Mouse (Mus musculus): Measurements from ENCODE around the gene Slc25a3. TPM values are rescaled to one million over a fixed set of nuclear protein-coding genes. Genes with fewer than 3 reads are reported as not detected.
A peak's percentile ranks its signal among the peaks of the same experiment; 100 is the strongest.

Slc25a3 gene
- polyA plus RNA-seq, 1 experiment from 2014 or later = 1,147 TPM

GRCm38 (mm10) chr10:91081959-91082507, 41.8 kb downstream of the Slc25a3 start:
- Histone ChIP-seq H3K4me3 (ENCODE audit: control insufficient read depth in 1 of 2, insufficient read depth in 1 of 2, low read depth in 1 of 2, low read length in 2 of 2) (peak overlapping the region; percentile 81 to 95), H3K9ac (ENCODE audit: low read length) (peak overlapping the region; percentile 91), H3K4me2 (ENCODE audit: low read length) (peak overlapping the region; percentile 88), H3K9me3 (ENCODE audit: control insufficient read depth, low read length) (no peaks in the 10 kb centered on the region), H3K36me3 (ENCODE audit: control insufficient read depth, insufficient read depth, low read length) (peaks cover 25% of the 10 kb centered on the region), H3K27ac (replicated peaks in 1 of 2; ENCODE audit: control insufficient read depth in 1 of 2, insufficient read depth in 1 of 2, low read depth in 2 of 2, low read length in 2 of 2) (peak overlapping the region; percentile 63 to 89), H3K4me1 (ENCODE audit: control insufficient read depth in 2 of 2, insufficient read depth in 2 of 2, low read length in 2 of 2) (peaks cover 0 to 8% of the 10 kb centered on the region in 2 experiments; a peak in 2 of 4 replicates), H3K27me3 (ENCODE audit: control insufficient read depth, insufficient read depth, low read length) (no peaks in the 10 kb centered on the region)
- ATAC-seq (ENCODE audit: insufficient number of reproducible peaks, insufficient read depth, low FRiP score, low read depth) = peak; percentile 27
- WGBS = under 1% methylated on average over 27 of the region's 27 CpGs

- H3K4me1 ChIP-seq (ENCODE audit: control insufficient read depth in 2 of 2, insufficient read depth in 2 of 2, low read length in 2 of 2) = peaks cover 0 to 8% of the 10 kb centered on the region in 2 experiments; a peak in 2 of 4 replicates
- no peak for ATAC-seq (ENCODE audit: insufficient number of reproducible peaks, insufficient read depth, low FRiP score, low read depth)
- 0 out of 2 replicates have a peak overlapping the region, but pooled peaks have one; percentile 30 for H3K9ac ChIP-seq (ENCODE audit: low read length)
- no peaks in the 10 kb centered on the region for H3K9me3 ChIP-seq (ENCODE audit: control insufficient read depth, low read length)
- H3K4me2 ChIP-seq (ENCODE audit: low read length) = peak overlapping the region; percentile 88; the same call in 1 of the 2 replicates
- no peak overlapping the region for H3K4me3 ChIP-seq (ENCODE audit: control insufficient read depth in 1 of 2, insufficient read depth in 1 of 2, low read depth in 1 of 2, low read length in 2 of 2)
- WGBS = 78% methylated on average over 5 of the region's 5 CpGs
- no peaks in the 10 kb centered on the region for H3K27me3 ChIP-seq (ENCODE audit: control insufficient read depth, insufficient read depth, low read length)
- H3K27ac ChIP-seq (replicated peaks in 1 of 2; ENCODE audit: control insufficient read depth in 1 of 2, insufficient read depth in 1 of 2, low read depth in 2 of 2, low read length in 2 of 2) = no peak overlapping the region
- peaks cover 40% of the 10 kb centered on the region for H3K36me3 ChIP-seq (ENCODE audit: control insufficient read depth, insufficient read depth, low read length)
These were observed 43.3 kb downstream of the Slc25a3 start for GRCm38 (mm10) chr10:91080540-91080939.

- no peaks in the 10 kb centered on the region for H3K4me1 ChIP-seq (ENCODE audit: control insufficient read depth in 2 of 2, insufficient read depth in 2 of 2, low read length in 2 of 2)
- H3K9ac ChIP-seq (ENCODE audit: low read length) = no peak overlapping the region
- H3K36me3 ChIP-seq (ENCODE audit: control insufficient read depth, insufficient read depth, low read length) = peaks cover 52% of the 10 kb centered on the region
- H3K27me3 ChIP-seq (ENCODE audit: control insufficient read depth, insufficient read depth, low read length) = no peaks in the 10 kb centered on the region
- H3K4me3 ChIP-seq (ENCODE audit: control insufficient read depth in 1 of 2, insufficient read depth in 1 of 2, low read depth in 1 of 2, low read length in 2 of 2) = no peak overlapping the region
- H3K27ac ChIP-seq (replicated peaks in 1 of 2; ENCODE audit: control insufficient read depth in 1 of 2, insufficient read depth in 1 of 2, low read depth in 2 of 2, low read length in 2 of 2) = no peak overlapping the region
- 82% methylated on average over 2 of the region's 2 CpGs for WGBS
- no peak overlapping the region for H3K4me2 ChIP-seq (ENCODE audit: low read length)
- no peaks in the 10 kb centered on the region for H3K9me3 ChIP-seq (ENCODE audit: control insufficient read depth, low read length)
- no peak for ATAC-seq (ENCODE audit: insufficient number of reproducible peaks, insufficient read depth, low FRiP score, low read depth)
These were observed 47.2 kb downstream of the Slc25a3 start for GRCm38 (mm10) chr10:91076667-91077066.

GRCm38 (mm10) chr10:91073345-91073744, 50.5 kb downstream of the Slc25a3 start:
- peaks cover 52% of the 10 kb centered on the region for H3K36me3 ChIP-seq (ENCODE audit: control insufficient read depth, insufficient read depth, low read length)

GRCm38 (mm10) chr10:91071768-91072167, 52.1 kb downstream of the Slc25a3 start:
- ATAC-seq (ENCODE audit: insufficient number of reproducible peaks, insufficient read depth, low FRiP score, low read depth) = no peak
- 61% methylated on average over 1 of the region's 1 CpGs for WGBS

More at GRCm38 (mm10) chr10:91073345-91073744, 50.5 kb downstream of the Slc25a3 start:
- Histone ChIP-seq H3K27me3 (ENCODE audit: control insufficient read depth, insufficient read depth, low read length) (no peaks in the 10 kb centered on the region), H3K27ac (replicated peaks in 1 of 2; ENCODE audit: control insufficient read depth in 1 of 2, insufficient read depth in 1 of 2, low read depth in 2 of 2, low read length in 2 of 2) (no peak overlapping the region), H3K9ac (ENCODE audit: low read length) (no peak overlapping the region), H3K4me1 (ENCODE audit: control insufficient read depth in 2 of 2, insufficient read depth in 2 of 2, low read length in 2 of 2) (no peaks in the 10 kb centered on the region), H3K4me2 (ENCODE audit: low read length) (no peak overlapping the region), H3K4me3 (ENCODE audit: control insufficient read depth in 1 of 2, insufficient read depth in 1 of 2, low read depth in 1 of 2, low read length in 2 of 2) (no peak overlapping the region), H3K9me3 (ENCODE audit: control insufficient read depth, low read length) (no peaks in the 10 kb centered on the region)
- ATAC-seq (ENCODE audit: insufficient number of reproducible peaks, insufficient read depth, low FRiP score, low read depth) = no peak
- WGBS = 73% methylated on average over 3 of the region's 3 CpGs

More at GRCm38 (mm10) chr10:91071768-91072167, 52.1 kb downstream of the Slc25a3 start:
- Histone ChIP-seq H3K9me3 (ENCODE audit: control insufficient read depth, low read length) (no peaks in the 10 kb centered on the region), H3K4me1 (ENCODE audit: control insufficient read depth in 2 of 2, insufficient read depth in 2 of 2, low read length in 2 of 2) (no peaks in the 10 kb centered on the region), H3K36me3 (ENCODE audit: control insufficient read depth, insufficient read depth, low read length) (peaks cover 50% of the 10 kb centered on the region), H3K4me2 (ENCODE audit: low read length) (no peak overlapping the region), H3K9ac (ENCODE audit: low read length) (no peak overlapping the region), H3K4me3 (ENCODE audit: control insufficient read depth in 1 of 2, insufficient read depth in 1 of 2, low read depth in 1 of 2, low read length in 2 of 2) (no peak overlapping the region), H3K27me3 (ENCODE audit: control insufficient read depth, insufficient read depth, low read length) (no peaks in the 10 kb centered on the region), H3K27ac (replicated peaks in 1 of 2; ENCODE audit: control insufficient read depth in 1 of 2, insufficient read depth in 1 of 2, low read depth in 2 of 2, low read length in 2 of 2) (no peak overlapping the region)

Other genes with a start within 250 kb of the Slc25a3 start
- gene Apaf1, start 41.3 kb downstream of the Slc25a3 start, polyA plus RNA-seq (2014; fragmentation: Nextera tagmentation; extraction: Ambion mirVana) = 17.3 and 19.2 TPM in 2 replicates
- gene Ikbip, start 41.1 kb downstream of the Slc25a3 start, polyA plus RNA-seq (2014; fragmentation: Nextera tagmentation; extraction: Ambion mirVana) = 43.7 and 48.3 TPM in 2 replicates
- gene Tmpo, start 57.3 kb upstream of the Slc25a3 start, polyA plus RNA-seq (2014; fragmentation: Nextera tagmentation; extraction: Ambion mirVana) = 170 and 181 TPM in 2 replicates

All from heart, embryonic 14.5 days (tissue).